Mouse (Mus musculus) 416B (cell line): Measurements from ENCODE around the gene Ppp1r15b.
A peak's percentile ranks its signal among the peaks of the same experiment; 100 is the strongest.

Experiments
- DNase-seq: peaks from one replicate; pipeline ENCODE4 v3.0.0; 2011; ENCODE audit warnings: low read depth

Gene Ppp1r15b

GRCm38 (mm10) chr1:133121246-133121645 is 9.7 kb upstream of the Ppp1r15b start:
- no peak for DNase-seq

- DNase-seq: no peak
Observed at GRCm38 (mm10) chr1:133124137-133124536, 6.8 kb upstream of the Ppp1r15b start.

GRCm38 (mm10) chr1:133125640-133126364 is 5.1 kb upstream of the Ppp1r15b start:
- DNase-seq: no peak

GRCm38 (mm10) chr1:133126365-133126740 is 4.6 kb upstream of the Ppp1r15b start:
- no peak for DNase-seq

GRCm38 (mm10) chr1:133127328-133127727 is 3.6 kb upstream of the Ppp1r15b start:
- peak; percentile 89 for DNase-seq

- DNase-seq: no peak
Observed at GRCm38 (mm10) chr1:133129471-133130221, 1.3 kb upstream of the Ppp1r15b start.

- DNase-seq: no peak
Observed at GRCm38 (mm10) chr1:133131561-133131905, 590 bp downstream of the Ppp1r15b start.

GRCm38 (mm10) chr1:133131936-133132335 is 993 bp downstream of the Ppp1r15b start:
- no peak for DNase-seq

GRCm38 (mm10) chr1:133132388-133133326 is 1.7 kb downstream of the Ppp1r15b start:
- DNase-seq: no peak

- DNase-seq: peak; percentile 57
Observed at GRCm38 (mm10) chr1:133133425-133133824, 2.5 kb downstream of the Ppp1r15b start.

- no peak for DNase-seq
Observed at GRCm38 (mm10) chr1:133134071-133134470, 3.1 kb downstream of the Ppp1r15b start.

- no peak for DNase-seq
Observed at GRCm38 (mm10) chr1:133134881-133135280, 3.9 kb downstream of the Ppp1r15b start.

GRCm38 (mm10) chr1:133135808-133136207 is 4.9 kb downstream of the Ppp1r15b start:
- DNase-seq: no peak

GRCm38 (mm10) chr1:133138401-133138800 is 7.5 kb downstream of the Ppp1r15b start:
- DNase-seq: no peak

GRCm38 (mm10) chr1:133146014-133147009 is 15.4 kb downstream of the Ppp1r15b start:
- DNase-seq: peak; percentile 71

GRCm38 (mm10) chr1:133147324-133147723 is 16.4 kb downstream of the Ppp1r15b start:
- DNase-seq: no peak

GRCm38 (mm10) chr1:133148122-133148521 is 17.2 kb downstream of the Ppp1r15b start:
- DNase-seq: no peak

GRCm38 (mm10) chr1:133150556-133150955 is 19.6 kb downstream of the Ppp1r15b start:
- no peak for DNase-seq

- no peak for DNase-seq
Observed at GRCm38 (mm10) chr1:133152213-133152612, 21.3 kb downstream of the Ppp1r15b start.

GRCm38 (mm10) chr1:133155270-133155669 is 24.3 kb downstream of the Ppp1r15b start:
- no peak for DNase-seq

GRCm38 (mm10) chr1:133159128-133159564 is 28.2 kb downstream of the Ppp1r15b start:
- peak; percentile 45 for DNase-seq
